ENCODE assay signal across 14 mouse cellular contexts in the genomic region with DNA sequence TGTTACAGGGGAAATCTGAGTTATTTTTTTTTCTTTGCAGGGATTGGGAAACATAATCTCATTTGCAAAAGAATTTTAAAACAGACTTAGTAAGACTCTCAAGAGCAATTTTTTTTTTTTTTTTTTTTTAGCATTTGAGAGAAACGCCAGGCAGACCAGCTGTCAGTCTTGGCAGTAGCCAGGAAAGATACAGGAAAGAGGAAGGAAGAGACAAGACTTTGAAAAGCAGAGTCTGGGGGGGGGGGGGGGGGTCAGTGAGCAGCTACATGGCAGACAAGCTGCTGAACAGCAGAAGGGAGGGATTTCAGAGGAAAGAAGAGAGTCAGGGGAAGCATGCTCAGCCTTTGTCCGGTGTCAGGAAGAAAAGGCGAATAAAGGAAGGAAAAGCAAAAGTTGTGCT.
DNase-seq lines count a peak whose midpoint lies in the region; ATAC-seq and TF ChIP-seq lines count a peak whose summit lies in the region.
"Had no signal": no experiment of that assay in that cellular context is flagged by ENCODE, and none has a peak within 500 bp of the region (broad histone marks: within the 10 kb centered on the region; RNA-seq: fewer than 3 reads in every experiment).

No protein-coding gene starts in this region.

- no peak overlapping the region for H3K4me2 ChIP-seq in forebrain, embryonic 13.5 days
- H3K4me2 ChIP-seq in forebrain, embryonic 12.5 days = no peak overlapping the region
- H3K4me2 ChIP-seq in lung, embryonic 14.5 days = peak overlapping the region; percentile 7; the same call in 1 of the 2 replicates
- H3K4me2 ChIP-seq in heart, postnatal 0 days (ENCODE audit: low read depth, low read length) = no peak overlapping the region
- H3K4me2 ChIP-seq in stomach, embryonic 16.5 days (ENCODE audit: low read depth, low read length) = peak overlapping the region; percentile 11; the same call in 1 of the 2 replicates
- H3K4me2 ChIP-seq: hindbrain, embryonic 14.5 days; kidney, embryonic 15.5 days; midbrain, embryonic 12.5 days; neural tube, embryonic 12.5 days had no signal

- no peak overlapping the region for H3K27ac ChIP-seq in forebrain, embryonic 13.5 days
- H3K27ac ChIP-seq in forebrain, embryonic 12.5 days = no peak overlapping the region
- H3K27ac ChIP-seq in lung, embryonic 14.5 days (ENCODE audit: low read depth) = peak overlapping the region; percentile 46; the same call in 1 of the 2 replicates
- H3K27ac ChIP-seq in heart, postnatal 0 days (ENCODE audit: low read depth) = no peak overlapping the region
- H3K27ac ChIP-seq in stomach, embryonic 16.5 days (ENCODE audit: low read length) = peak overlapping the region; percentile 50; the same call in 1 of the 2 replicates
- H3K27ac ChIP-seq: hindbrain, embryonic 14.5 days; kidney, embryonic 15.5 days; midbrain, embryonic 12.5 days; neural tube, embryonic 12.5 days had no signal

- no peak overlapping the region for H3K4me3 ChIP-seq in forebrain, embryonic 13.5 days
- H3K4me3 ChIP-seq in forebrain, embryonic 12.5 days (replicated peaks) = no peak overlapping the region
- H3K4me3 ChIP-seq in lung, embryonic 14.5 days (ENCODE audit: low read depth, low read length) = no peak overlapping the region
- H3K4me3 ChIP-seq in heart, postnatal 0 days (ENCODE audit: low read depth, low read length) = no peak overlapping the region
- no peak overlapping the region for H3K4me3 ChIP-seq in stomach, embryonic 16.5 days (replicated peaks; ENCODE audit: low read length)
- H3K4me3 ChIP-seq: kidney, embryonic 15.5 days; midbrain, embryonic 12.5 days; neural tube, embryonic 12.5 days had no signal

- 0 out of 2 replicates have a peak, but pooled peaks have one; percentile 24 for ATAC-seq in forebrain, embryonic 13.5 days
- ATAC-seq in forebrain, embryonic 12.5 days (ENCODE audit: low FRiP score) = no peak
- ATAC-seq in lung, embryonic 14.5 days (ENCODE audit: insufficient read depth) = no peak; the same call in 1 of the 2 replicates
- no peak for ATAC-seq in heart, postnatal 0 days (ENCODE audit: insufficient read depth, low read depth)
- peak; percentile 56; the same call in 1 of the 2 replicates for ATAC-seq in stomach, embryonic 16.5 days (ENCODE audit: insufficient read depth, low FRiP score)

- no peak for TF ChIP-seq CTCF in lung, embryonic 14.5 days (IDR thresholded peaks at IDR 0.05; ENCODE audit: low read depth)
- TF ChIP-seq CTCF in heart, postnatal 0 days (IDR thresholded peaks at IDR 0.05; ENCODE audit: low read depth) = no peak

- TF ChIP-seq EP300 in heart, postnatal 0 days (IDR thresholded peaks at IDR 0.05; ENCODE audit: low read depth) = no peak

- H3K4me1 ChIP-seq in forebrain, embryonic 13.5 days = no peaks in the 10 kb centered on the region
- peaks cover 6% of the 10 kb centered on the region; the same call in 1 of the 2 replicates for H3K4me1 ChIP-seq in forebrain, embryonic 12.5 days
- no peaks in the 10 kb centered on the region for H3K4me1 ChIP-seq in lung, embryonic 14.5 days (ENCODE audit: insufficient read depth)
- peaks cover 7% of the 10 kb centered on the region; the same call in 1 of the 2 replicates for H3K4me1 ChIP-seq in heart, postnatal 0 days (ENCODE audit: control insufficient read depth, insufficient read depth)
- peaks cover 7% of the 10 kb centered on the region for H3K4me1 ChIP-seq in stomach, embryonic 16.5 days (ENCODE audit: control insufficient read depth, insufficient read depth, low read length)
- H3K4me1 ChIP-seq: midbrain, embryonic 12.5 days; neural tube, embryonic 12.5 days had no signal

- 32% methylated on average over 3 of the region's 3 CpGs for WGBS in forebrain, embryonic 13.5 days
- 36% methylated on average over 3 of the region's 3 CpGs for WGBS in forebrain, embryonic 12.5 days
- WGBS in lung, embryonic 14.5 days = 28% methylated on average over 3 of the region's 3 CpGs
- 37% methylated on average over 3 of the region's 3 CpGs for WGBS in heart, postnatal 0 days
- 26% methylated on average over 3 of the region's 3 CpGs for WGBS in stomach, embryonic 16.5 days

- H3K36me3 ChIP-seq in forebrain, embryonic 13.5 days (ENCODE audit: poor library complexity, severe bottlenecking) = no peaks in the 10 kb centered on the region
- no peaks in the 10 kb centered on the region for H3K36me3 ChIP-seq in forebrain, embryonic 12.5 days (replicated peaks)
- H3K36me3 ChIP-seq in lung, embryonic 14.5 days (ENCODE audit: insufficient read depth) = no peaks in the 10 kb centered on the region
- H3K36me3 ChIP-seq in heart, postnatal 0 days (replicated peaks; ENCODE audit: control insufficient read depth, insufficient read depth, low read length) = no peaks in the 10 kb centered on the region
- H3K36me3 ChIP-seq in stomach, embryonic 16.5 days (ENCODE audit: control insufficient read depth, insufficient read depth, low read length) = no peaks in the 10 kb centered on the region
- H3K36me3 ChIP-seq: kidney, embryonic 15.5 days; midbrain, embryonic 12.5 days; neural tube, embryonic 12.5 days had no signal

- no peaks in the 10 kb centered on the region for H3K9me3 ChIP-seq in forebrain, embryonic 13.5 days (replicated peaks)
- no peaks in the 10 kb centered on the region for H3K9me3 ChIP-seq in forebrain, embryonic 12.5 days
- H3K9me3 ChIP-seq in lung, embryonic 14.5 days (ENCODE audit: low read depth, low read length) = no peaks in the 10 kb centered on the region
- no peaks in the 10 kb centered on the region for H3K9me3 ChIP-seq in heart, postnatal 0 days (replicated peaks; ENCODE audit: control insufficient read depth, low read length)
- no peaks in the 10 kb centered on the region for H3K9me3 ChIP-seq in stomach, embryonic 16.5 days (replicated peaks; ENCODE audit: control insufficient read depth, low read length)
- H3K9me3 ChIP-seq: kidney, embryonic 15.5 days; midbrain, embryonic 12.5 days; neural tube, embryonic 12.5 days had no signal

- DNase-seq in lung, embryonic 14.5 days = peak; percentile 39
- DNase-seq in lung, postnatal 25 days (ENCODE audit: low spot score) = no peak
- DNase-seq in heart, postnatal 0 days (ENCODE audit: low spot score) = peak; percentile 12
- no peak for DNase-seq in layer of hippocampus, adult 18-20 months (ENCODE audit: low spot score in 2 of 2)
- no peak for DNase-seq in frontal cortex, adult 2 months (ENCODE audit: extremely low spot score in 1 of 2, low spot score in 1 of 2)
- DNase-seq: gastrocnemius, postnatal 36 days; layer of hippocampus, postnatal 36 days had no signal

- H3K27me3 ChIP-seq in forebrain, embryonic 13.5 days = no peaks in the 10 kb centered on the region
- H3K27me3 ChIP-seq in forebrain, embryonic 12.5 days = no peaks in the 10 kb centered on the region
- no peaks in the 10 kb centered on the region for H3K27me3 ChIP-seq in lung, embryonic 14.5 days (ENCODE audit: insufficient read depth, low read length)
- no peaks in the 10 kb centered on the region for H3K27me3 ChIP-seq in heart, postnatal 0 days (ENCODE audit: control insufficient read depth, insufficient read depth, low read length)
- no peaks in the 10 kb centered on the region for H3K27me3 ChIP-seq in stomach, embryonic 16.5 days (ENCODE audit: control insufficient read depth, insufficient read depth, low read length)
- H3K27me3 ChIP-seq: kidney, embryonic 15.5 days; midbrain, embryonic 12.5 days; neural tube, embryonic 12.5 days had no signal

- H3K9ac ChIP-seq in forebrain, embryonic 13.5 days = no peak overlapping the region
- H3K9ac ChIP-seq in forebrain, embryonic 12.5 days = no peak overlapping the region
- H3K9ac ChIP-seq in lung, embryonic 14.5 days = no peak overlapping the region
- no peak overlapping the region for H3K9ac ChIP-seq in heart, postnatal 0 days (replicated peaks; ENCODE audit: low read depth, low read length)
- peak overlapping the region; percentile 7; the same call in 1 of the 2 replicates for H3K9ac ChIP-seq in stomach, embryonic 16.5 days (ENCODE audit: low read length)
- H3K9ac ChIP-seq: hindbrain, embryonic 14.5 days; kidney, embryonic 15.5 days; midbrain, embryonic 12.5 days; neural tube, embryonic 12.5 days had no signal

Comparison
In these comparisons a context has a peak if more than half of its experiments do, and no peak if none do; other contexts are left out.
1. ATAC-seq: peak in forebrain, embryonic 13.5 days (single experiment) and stomach, embryonic 16.5 days (single experiment); none in forebrain, embryonic 12.5 days (single experiment), lung, embryonic 14.5 days (single experiment) and heart, postnatal 0 days (single experiment).
2. DNase-seq: peak in lung, embryonic 14.5 days (single experiment) and heart, postnatal 0 days (single experiment); none in lung, postnatal 25 days (single experiment), layer of hippocampus, adult 18-20 months (0 of 2) and frontal cortex, adult 2 months (0 of 2).
3. H3K27ac ChIP-seq: peak in lung, embryonic 14.5 days (single experiment) and stomach, embryonic 16.5 days (single experiment); none in forebrain, embryonic 13.5 days (single experiment), forebrain, embryonic 12.5 days (single experiment) and heart, postnatal 0 days (single experiment).
4. H3K4me2 ChIP-seq: peak in lung, embryonic 14.5 days (single experiment) and stomach, embryonic 16.5 days (single experiment); none in forebrain, embryonic 13.5 days (single experiment), forebrain, embryonic 12.5 days (single experiment) and heart, postnatal 0 days (single experiment).